Mouse (Mus musculus) small intestine, adult 2 months (tissue): ENCODE results near the gene Atxn2.

Source experiments
- CTCF ChIP-seq: fragments of 200-500 bp; IDR thresholded peaks from 2 replicates; pipeline ENCODE4 v1.5.1; 2012; ENCODE audit warnings: low read depth, mild to moderate bottlenecking, control low read depth, inconsistent platforms, low read length, moderate library complexity, mixed read lengths; ENCODE audit not compliant: insufficient replicate concordance, insufficient read length; ENCODE audit errors: extremely low read depth
- POLR2A ChIP-seq: fragments of 200-500 bp; IDR thresholded peaks from 2 replicates; pipeline ENCODE4 v1.6.1; 2012; ENCODE audit warnings: low read depth, mild to moderate bottlenecking, control low read depth, inconsistent platforms, low read length, moderate library complexity

GRCm38 (mm10) chr5:121841973-121842372, 130.8 kb downstream of the Atxn2 start:
- TF ChIP-seq CTCF (no peak), POLR2A (no peak)
